Mouse (Mus musculus) gastrocnemius, adult 2 months (tissue): ENCODE results near the gene Gpn2. TPM values are rescaled to one million over a fixed set of nuclear protein-coding genes. Genes with fewer than 3 reads are reported as not detected.

Experiments used
- DNase-seq: peaks from one replicate; pipeline ENCODE4 v3.0.0; 2022
- H3K27ac ChIP-seq: fragments of 200-600 bp; 2 replicates; pipeline ENCODE4 v1.8.1; 2022; ENCODE audit warnings: mild to moderate bottlenecking
- H3K4me3 ChIP-seq: fragments of 200-600 bp; 2 replicates; pipeline ENCODE4 v1.8.1; 2022; ENCODE audit warnings: mild to moderate bottlenecking, moderate library complexity
- CTCF ChIP-seq: fragments of 200-600 bp; IDR thresholded peaks from 2 replicates; pipeline ENCODE4 v1.8.1; 2022; ENCODE audit warnings: antibody characterized with exemption, mild to moderate bottlenecking, moderate library complexity
- intact Hi-C: fragments of 180-260 bp; cut with DNase I; formaldehyde crosslinking; loops from one replicate; pipeline ENCODE4 v1.15.1; 2025
- long read RNA-seq, 2 experiments: library from polyadenylated mRNA; stranded (forward); transcript quantifications; one replicate each; pipeline ENCODE4 v2.0.0; 2021
- total RNA-seq, 2 experiments: library from RNA; stranded (reverse); gene quantifications; 2 replicates each; pipeline ENCODE4 v1.2.3; 2021

Gene Gpn2
- total RNA-seq: 1 to 10 TPM; 4.9 to 6.3 TPM
- long read RNA-seq, experiment 1, partial matches to known transcripts: 0 of 3 reads
- long read RNA-seq, experiment 1, other reads (novel, unspliced or antisense): 1 of 3 reads
- long read RNA-seq, experiment 2, transcript Gpn2-201 (5 exons, 1,367 nt): major isoform, 7 of 8 reads
- long read RNA-seq, experiment 2, partial matches to known transcripts: 0 of 8 reads
- long read RNA-seq, experiment 2, other reads (novel, unspliced or antisense): 0 of 8 reads

GRCm38 (mm10) chr4:133584059-133584951 lies at the start of gene Gpn2:
Gene Gpn2 (plus strand): TSS chr4:133584362.
- intact Hi-C loops: no loop called here
- no peak for TF ChIP-seq CTCF

GRCm38 (mm10) chr4:133536081-133536480 lies 48.1 kb upstream of the Gpn2 start:
- TF ChIP-seq CTCF: no peak
- H3K27ac ChIP-seq: no peak overlapping the region
- intact Hi-C loops: no loop called here
- no peak for DNase-seq
- no peak overlapping the region for H3K4me3 ChIP-seq

More at GRCm38 (mm10) chr4:133584059-133584951, at the start of gene Gpn2:
- Histone ChIP-seq H3K4me3 (peak within 1 kb of the TSS; percentile 98), H3K27ac (peak within 1 kb of the TSS; percentile 93)
- peak; percentile 89 for DNase-seq

- intact Hi-C loops: no loop called here
- TF ChIP-seq CTCF: no peak
- no peak for DNase-seq
- H3K4me3 ChIP-seq: no peak overlapping the region
- H3K27ac ChIP-seq: no peak overlapping the region
Observed at GRCm38 (mm10) chr4:133536652-133537051, 47.5 kb upstream of the Gpn2 start.

- intact Hi-C loops: no loop called here
- Histone ChIP-seq H3K27ac (peak within 1 kb of the TSS; percentile 87), H3K4me3 (peak within 1 kb of the TSS; percentile 92)
- no peak for TF ChIP-seq CTCF
- DNase-seq: peak; percentile 98
Observed at GRCm38 (mm10) chr4:133545272-133546231, 38.6 kb upstream of the Gpn2 start, which contains the start of gene Nudc. Gene Nudc (minus strand): TSS chr4:133545996.

- Histone ChIP-seq H3K4me3 (no peak overlapping the region), H3K27ac (no peak overlapping the region)
- intact Hi-C loops: no loop called here
- DNase-seq: no peak
- no peak for TF ChIP-seq CTCF
Observed at GRCm38 (mm10) chr4:133552029-133552428, 32.1 kb upstream of the Gpn2 start.

- Histone ChIP-seq H3K27ac (no peak within 1 kb of the TSS), H3K4me3 (no peak within 1 kb of the TSS)
- no peak for TF ChIP-seq CTCF
- intact Hi-C loops: no loop called here
- DNase-seq: no peak
Observed at GRCm38 (mm10) chr4:133552768-133553447, 31.3 kb upstream of the Gpn2 start, which contains the start of gene Nr0b2. Gene Nr0b2 (plus strand): TSS chr4:133553376.

- Histone ChIP-seq H3K4me3 (no peak overlapping the region), H3K27ac (no peak overlapping the region)
- no peak for DNase-seq
- intact Hi-C loops: no loop called here
- no peak for TF ChIP-seq CTCF
Observed at GRCm38 (mm10) chr4:133553448-133554330, 30.5 kb upstream of the Gpn2 start.

GRCm38 (mm10) chr4:133557041-133557717 lies 27.0 kb upstream of the Gpn2 start:
- DNase-seq: no peak
- Histone ChIP-seq H3K27ac (no peak overlapping the region), H3K4me3 (no peak overlapping the region)
- no peak for TF ChIP-seq CTCF
- intact Hi-C loops: no loop called here

- intact Hi-C loops: no loop called here
- TF ChIP-seq CTCF: no peak
- Histone ChIP-seq H3K27ac (no peak overlapping the region), H3K4me3 (no peak overlapping the region)
- no peak for DNase-seq
Observed at GRCm38 (mm10) chr4:133559846-133560245, 24.3 kb upstream of the Gpn2 start.

GRCm38 (mm10) chr4:133561622-133562021 lies 22.5 kb upstream of the Gpn2 start:
- H3K4me3 ChIP-seq: no peak overlapping the region
- no peak overlapping the region for H3K27ac ChIP-seq
- DNase-seq: no peak
- no peak for TF ChIP-seq CTCF
- intact Hi-C loops: no loop called here
